Mouse (Mus musculus) heart, postnatal 0 days (tissue): Measurements from ENCODE around the gene Rpl3.

Experiments
- CTCF ChIP-seq: IDR thresholded peaks from 2 replicates; pipeline ENCODE4 v1.5.1; 2016; ENCODE audit warnings: antibody characterized with exemption, control low read depth, low read depth
- EP300 ChIP-seq: IDR thresholded peaks from 2 replicates; pipeline ENCODE4 v1.6.1; 2016; ENCODE audit warnings: antibody characterized with exemption, low read depth

DNA sequence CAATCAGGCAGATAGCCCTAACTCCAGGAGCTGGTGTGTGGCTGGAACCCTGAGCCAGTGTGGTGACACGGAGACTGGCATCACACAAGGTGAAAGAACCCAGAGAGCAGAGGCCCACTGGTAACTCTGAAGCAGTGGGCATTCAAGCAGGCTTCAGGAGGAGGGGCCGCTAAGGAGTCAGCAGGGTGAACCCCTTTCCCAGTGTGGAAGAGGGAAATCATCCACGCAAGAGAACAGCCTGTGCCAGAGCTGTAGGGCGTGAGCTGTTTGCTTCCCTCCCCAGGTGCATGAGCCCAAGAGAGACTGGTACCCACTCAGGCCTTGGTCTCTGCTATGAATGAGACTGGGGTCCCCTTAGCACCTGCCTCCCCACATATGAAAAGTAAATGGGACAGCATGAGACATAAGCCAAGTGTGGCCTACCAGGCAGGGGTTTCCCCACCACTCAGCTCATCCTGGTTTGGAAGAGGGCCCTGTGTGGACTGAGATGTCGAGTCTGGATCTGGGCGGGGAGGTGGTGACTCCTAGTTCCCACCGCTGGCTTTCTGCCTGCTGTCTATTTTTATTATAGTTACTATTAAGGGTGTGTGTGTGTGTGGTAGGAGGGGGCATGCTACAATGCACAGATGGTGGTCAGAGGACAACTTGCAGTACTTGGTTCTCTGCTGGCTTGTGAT is 19.0 kb downstream of the Rpl3 start:
- TF ChIP-seq EP300: no peak
- no peak for TF ChIP-seq CTCF
